Mouse (Mus musculus) retina, postnatal 1 day (tissue): ENCODE results near the gene Dnttip2.

Source experiments
- DNase-seq: peaks from one replicate; pipeline ENCODE4 v3.0.0-alpha.2; 2012

Dnttip2 gene

GRCm38 (mm10) chr3:122291828-122292227 lies 17.6 kb downstream of the Dnttip2 start:
- DNase-seq, result no peak

GRCm38 (mm10) chr3:122292300-122293222 lies 18.4 kb downstream of the Dnttip2 start:
- peak; percentile 94 for DNase-seq

GRCm38 (mm10) chr3:122293223-122293953 lies 19.2 kb downstream of the Dnttip2 start:
- DNase-seq, result no peak

GRCm38 (mm10) chr3:122293954-122294850 lies 20.0 kb downstream of the Dnttip2 start, which contains the start of gene Bcar3:
TSS of gene Bcar3 (plus strand) at chr3:122294136.
- peak; percentile 98 for DNase-seq

GRCm38 (mm10) chr3:122295511-122295910 lies 21.3 kb downstream of the Dnttip2 start:
- peak; percentile 86 for DNase-seq

GRCm38 (mm10) chr3:122296979-122297378 lies 22.8 kb downstream of the Dnttip2 start:
- peak; percentile 76 for DNase-seq

GRCm38 (mm10) chr3:122300983-122301919 lies 27.1 kb downstream of the Dnttip2 start:
- peak; percentile 59 for DNase-seq

- no peak for DNase-seq
Measured at GRCm38 (mm10) chr3:122304560-122304959, 30.4 kb downstream of the Dnttip2 start.

- DNase-seq, result no peak
Measured at GRCm38 (mm10) chr3:122307894-122308671, 33.9 kb downstream of the Dnttip2 start.

GRCm38 (mm10) chr3:122308981-122309380 lies 34.8 kb downstream of the Dnttip2 start:
- DNase-seq, result no peak

- DNase-seq, result peak; percentile 84
Measured at GRCm38 (mm10) chr3:122312078-122312477, 37.9 kb downstream of the Dnttip2 start.

- no peak for DNase-seq
Measured at GRCm38 (mm10) chr3:122312936-122313629, 38.9 kb downstream of the Dnttip2 start.

GRCm38 (mm10) chr3:122313936-122314335 lies 39.7 kb downstream of the Dnttip2 start:
- DNase-seq, result no peak

GRCm38 (mm10) chr3:122316621-122317020 lies 42.4 kb downstream of the Dnttip2 start:
- DNase-seq, result peak; percentile 38

- DNase-seq, result no peak
Measured at GRCm38 (mm10) chr3:122317339-122317738, 43.2 kb downstream of the Dnttip2 start.

- DNase-seq, result no peak
Measured at GRCm38 (mm10) chr3:122322226-122322625, 48.0 kb downstream of the Dnttip2 start.

GRCm38 (mm10) chr3:122323841-122324240 lies 49.7 kb downstream of the Dnttip2 start:
- no peak for DNase-seq

- DNase-seq, result no peak
Measured at GRCm38 (mm10) chr3:122324528-122324927, 50.3 kb downstream of the Dnttip2 start.

- DNase-seq, result no peak
Measured at GRCm38 (mm10) chr3:122330484-122330883, 56.3 kb downstream of the Dnttip2 start.

GRCm38 (mm10) chr3:122333493-122333892 lies 59.3 kb downstream of the Dnttip2 start:
- DNase-seq, result no peak
